9 mouse cellular contexts compared by ENCODE assay signal in genomic region chr16:21881181-21881580, GRCm38 (mm10).
A peak's percentile ranks its signal among the peaks of the same experiment; 100 is the strongest.
DNase-seq lines count a peak whose midpoint lies in the region; ATAC-seq and TF ChIP-seq lines count a peak whose summit lies in the region.
"Had no signal": no experiment of that assay in that cellular context is flagged by ENCODE, and none has a peak within 500 bp of the region (broad histone marks: within the 10 kb centered on the region; RNA-seq: fewer than 3 reads in every experiment).

No protein-coding gene starts in this region.

- H3K27me3 ChIP-seq in kidney, embryonic 15.5 days = no peaks in the 10 kb centered on the region
- H3K27me3 ChIP-seq in stomach, postnatal 0 days (ENCODE audit: control insufficient read depth, insufficient read depth, low read length) = no peaks in the 10 kb centered on the region

- H3K9me3 ChIP-seq in kidney, embryonic 15.5 days (replicated peaks) = no peaks in the 10 kb centered on the region
- H3K9me3 ChIP-seq in stomach, postnatal 0 days (ENCODE audit: control insufficient read depth, low read length) = no peaks in the 10 kb centered on the region

- 54% methylated on average over 6 of the region's 6 CpGs for WGBS in kidney, embryonic 15.5 days
- WGBS in stomach, postnatal 0 days = 52% methylated on average over 6 of the region's 6 CpGs

- H3K27ac ChIP-seq in kidney, embryonic 15.5 days = no peak overlapping the region
- H3K27ac ChIP-seq in stomach, postnatal 0 days (replicated peaks) = no peak overlapping the region

- no peak for ATAC-seq in kidney, embryonic 15.5 days (replicated peaks; ENCODE audit: low FRiP score)
- no peak for ATAC-seq in stomach, postnatal 0 days (ENCODE audit: low FRiP score, low TSS enrichment)
- ATAC-seq in megakaryocyte, adult 5-6 weeks (ENCODE audit: poor library complexity, severe bottlenecking) = no peak

- no peaks in the 10 kb centered on the region for H3K36me3 ChIP-seq in kidney, embryonic 15.5 days
- no peaks in the 10 kb centered on the region for H3K36me3 ChIP-seq in stomach, postnatal 0 days (ENCODE audit: control insufficient read depth, insufficient read depth, low read length)

- no peaks in the 10 kb centered on the region for H3K4me1 ChIP-seq in kidney, embryonic 15.5 days
- no peaks in the 10 kb centered on the region for H3K4me1 ChIP-seq in stomach, postnatal 0 days (replicated peaks; ENCODE audit: control insufficient read depth, insufficient read depth)

- TF ChIP-seq CTCF in stomach, postnatal 0 days (IDR thresholded peaks at IDR 0.05; ENCODE audit: low read depth) = no peak

- H3K4me2 ChIP-seq in kidney, embryonic 15.5 days = no peak overlapping the region
- H3K4me2 ChIP-seq in stomach, postnatal 0 days (replicated peaks; ENCODE audit: low read depth) = no peak overlapping the region

- no peak for TF ChIP-seq EP300 in stomach, postnatal 0 days (optimal IDR thresholded peaks at IDR 0.05)

- DNase-seq in kidney, adult 18-20 months = peak; percentile 55
- DNase-seq in MN1 (ENCODE audit: low spot score) = peak; percentile 73
- DNase-seq in cerebellum, postnatal 14 days = peak; percentile 85 to 88
- peak; percentile 21 for DNase-seq in layer of hippocampus, adult 9-11 months
- no peak for DNase-seq in stomach, postnatal 0 days (ENCODE audit: low spot score)
- no peak for DNase-seq in embryo, embryonic 11 days
- DNase-seq: heart, adult 18-20 months had no signal

- H3K9ac ChIP-seq in kidney, embryonic 15.5 days = no peak overlapping the region
- H3K9ac ChIP-seq in stomach, postnatal 0 days (ENCODE audit: low read length) = no peak overlapping the region

- H3K4me3 ChIP-seq in kidney, embryonic 15.5 days (replicated peaks) = no peak overlapping the region
- no peak overlapping the region for H3K4me3 ChIP-seq in stomach, postnatal 0 days (ENCODE audit: low read depth, low read length)

Comparison
In these comparisons a context has a peak if more than half of its experiments do, and no peak if none do; other contexts are left out.
1. DNase-seq: peak in kidney, adult 18-20 months (single experiment), MN1 (single experiment), cerebellum, postnatal 14 days (2 of 2) and layer of hippocampus, adult 9-11 months (single experiment); none in stomach, postnatal 0 days (single experiment) and embryo, embryonic 11 days (single experiment).